Mouse (Mus musculus): Measurements from ENCODE around the gene Mapk9.

Gene Mapk9

DNA sequence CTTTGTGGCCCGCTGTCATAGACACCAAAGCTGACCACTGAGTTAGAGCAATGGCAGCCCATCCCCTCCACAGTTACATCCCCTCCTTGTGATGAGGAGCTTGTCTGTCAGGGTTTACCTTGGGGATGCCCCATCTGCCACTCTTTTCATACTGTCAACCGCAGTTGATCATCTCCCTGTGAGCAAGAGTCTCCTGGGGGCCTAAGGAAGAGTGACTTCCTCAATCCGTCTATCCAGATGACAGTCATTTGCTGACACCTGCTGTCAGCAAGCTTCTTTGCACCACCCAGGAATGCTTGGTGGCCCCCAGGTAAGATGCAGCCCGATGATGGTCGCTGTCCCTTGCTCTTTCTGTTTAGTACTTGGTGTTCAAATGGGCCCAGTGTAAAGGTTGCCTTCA lies 41.9 kb downstream of the Mapk9 start:
- in situ Hi-C loops (cut with MboI; ENCODE audit: low sequenced_read_pairs), result no loop called here

DNA sequence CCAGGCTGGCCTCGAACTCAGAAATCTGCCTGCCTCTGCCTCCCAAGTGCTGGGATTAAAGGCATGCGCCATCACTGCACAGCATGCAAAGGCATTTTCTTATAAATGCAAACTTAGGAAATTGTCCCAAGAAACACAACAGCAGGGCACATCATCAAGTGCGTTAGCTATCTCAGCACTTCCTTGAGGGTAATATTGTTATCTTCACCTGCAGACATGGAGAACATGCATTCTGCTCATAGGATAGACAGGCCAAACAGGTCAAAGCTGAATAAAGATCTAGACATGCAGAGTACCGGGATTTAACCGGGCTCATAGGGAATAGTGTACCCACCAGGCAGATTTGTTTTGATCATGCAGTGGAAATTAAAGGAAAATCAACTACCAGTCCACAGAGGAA lies 45.4 kb downstream of the Mapk9 start:
- in situ Hi-C loops (cut with MboI; ENCODE audit: low sequenced_read_pairs), result no loop called here

GRCm38 (mm10) chr11:49893806-49894205 lies 47.3 kb downstream of the Mapk9 start:
- in situ Hi-C loops (cut with MboI; ENCODE audit: low sequenced_read_pairs), result no loop called here

GRCm38 (mm10) chr11:49895966-49896590 lies 49.5 kb downstream of the Mapk9 start:
- in situ Hi-C loops (cut with MboI; ENCODE audit: low sequenced_read_pairs), result no loop called here

- in situ Hi-C loops (cut with MboI; ENCODE audit: low sequenced_read_pairs), result no loop called here
Observed at GRCm38 (mm10) chr11:49900043-49900442, 53.5 kb downstream of the Mapk9 start.

- in situ Hi-C loops (cut with MboI; ENCODE audit: low sequenced_read_pairs), result no loop called here
Observed at GRCm38 (mm10) chr11:49900962-49901658, 54.6 kb downstream of the Mapk9 start.

GRCm38 (mm10) chr11:49901659-49902458 lies 55.3 kb downstream of the Mapk9 start, which contains the start of gene Rasgef1c:
Gene Rasgef1c, plus strand, starts transcription at chr11:49901835.
- in situ Hi-C loops (cut with MboI; ENCODE audit: low sequenced_read_pairs), result no loop called here

DNA sequence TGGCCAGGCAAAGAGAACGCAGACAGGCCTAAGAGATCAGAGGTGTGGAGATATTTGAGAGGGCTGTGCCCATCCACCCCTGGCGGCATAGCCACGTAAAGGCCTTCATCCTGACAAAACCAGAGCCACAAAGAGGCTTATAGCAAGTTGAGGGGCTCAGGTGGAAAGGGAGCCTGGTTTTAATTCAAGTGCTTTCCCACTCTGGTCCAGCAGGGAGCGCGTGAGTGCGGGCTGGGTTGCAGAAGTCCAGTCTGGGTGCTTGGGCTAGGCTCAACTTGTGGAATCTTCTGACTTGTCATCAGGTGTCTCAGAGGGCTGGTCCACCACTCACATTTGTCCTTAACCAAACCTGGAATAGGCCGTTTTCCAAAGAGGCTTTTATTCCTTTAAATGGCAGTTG lies 56.8 kb downstream of the Mapk9 start:
- in situ Hi-C loops (cut with MboI; ENCODE audit: low sequenced_read_pairs), result no loop called here

GRCm38 (mm10) chr11:49918521-49919180 lies 72.1 kb downstream of the Mapk9 start:
- in situ Hi-C loops (cut with MboI; ENCODE audit: low sequenced_read_pairs), result no loop called here

DNA sequence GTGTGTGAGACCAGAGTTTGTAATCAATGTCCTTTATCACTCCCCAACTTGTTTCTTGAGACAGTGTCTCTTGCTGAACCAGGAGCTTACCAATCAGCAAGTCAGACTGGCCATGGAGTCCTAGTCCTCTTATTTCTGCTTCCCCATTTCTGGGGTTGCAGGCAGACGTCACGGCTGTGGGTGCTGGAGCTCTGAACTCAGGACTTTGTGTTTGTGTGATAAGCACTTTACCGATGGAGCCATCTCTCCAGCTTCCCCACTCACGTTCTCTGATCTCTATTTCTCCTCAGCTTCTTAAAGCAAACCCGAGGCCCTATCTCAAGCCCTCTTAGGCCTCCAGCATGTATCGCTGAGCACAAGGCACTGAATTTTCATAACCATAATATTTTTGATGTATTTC lies 72.8 kb downstream of the Mapk9 start:
- in situ Hi-C loops (cut with MboI; ENCODE audit: low sequenced_read_pairs), result no loop called here

DNA sequence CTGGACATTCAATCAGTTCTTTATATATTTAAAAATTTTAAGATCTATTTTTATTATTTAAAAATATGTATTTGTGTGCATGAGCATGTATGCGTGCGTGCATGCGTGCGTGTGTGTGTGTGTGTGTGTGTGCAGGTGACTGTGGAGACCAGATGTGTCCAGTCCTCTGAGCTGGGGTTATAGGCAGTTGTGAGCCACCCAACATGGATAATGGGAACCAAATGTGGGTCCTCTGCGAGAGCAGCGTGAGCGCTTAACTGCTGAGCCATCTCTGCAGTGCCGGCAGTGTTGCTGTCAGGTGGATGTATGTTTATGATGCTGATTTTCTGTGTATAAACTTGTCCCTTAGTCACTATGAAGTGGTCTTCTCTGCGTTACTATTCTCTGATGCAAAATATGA lies 77.0 kb downstream of the Mapk9 start:
- in situ Hi-C loops (cut with MboI; ENCODE audit: low sequenced_read_pairs), result no loop called here

DNA sequence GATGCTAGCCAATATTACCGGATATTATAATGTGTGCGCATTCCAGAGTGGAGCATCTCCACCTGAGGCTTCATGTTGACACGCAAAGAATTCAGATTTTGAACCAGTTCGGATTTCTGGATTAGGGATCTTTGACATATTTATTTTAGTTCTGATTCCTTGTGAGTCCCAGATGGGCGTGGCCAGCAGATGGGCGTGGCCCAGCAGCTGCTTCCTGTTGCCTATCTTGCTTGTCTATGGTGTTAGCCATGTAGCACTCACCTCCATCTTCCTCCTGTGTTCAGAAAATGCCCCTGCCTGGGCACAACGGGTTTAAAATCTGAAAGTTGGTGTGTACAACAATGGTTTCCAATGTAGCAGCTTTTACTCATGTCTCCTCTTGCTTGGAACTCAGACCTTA lies 79.6 kb downstream of the Mapk9 start:
- in situ Hi-C loops (cut with MboI; ENCODE audit: low sequenced_read_pairs), result no loop called here

- in situ Hi-C loops (cut with MboI; ENCODE audit: low sequenced_read_pairs), result no loop called here
Observed at GRCm38 (mm10) chr11:49927169-49927568, 80.6 kb downstream of the Mapk9 start.

GRCm38 (mm10) chr11:49927670-49928069 lies 81.1 kb downstream of the Mapk9 start:
- in situ Hi-C loops (cut with MboI; ENCODE audit: low sequenced_read_pairs), result no loop called here

DNA sequence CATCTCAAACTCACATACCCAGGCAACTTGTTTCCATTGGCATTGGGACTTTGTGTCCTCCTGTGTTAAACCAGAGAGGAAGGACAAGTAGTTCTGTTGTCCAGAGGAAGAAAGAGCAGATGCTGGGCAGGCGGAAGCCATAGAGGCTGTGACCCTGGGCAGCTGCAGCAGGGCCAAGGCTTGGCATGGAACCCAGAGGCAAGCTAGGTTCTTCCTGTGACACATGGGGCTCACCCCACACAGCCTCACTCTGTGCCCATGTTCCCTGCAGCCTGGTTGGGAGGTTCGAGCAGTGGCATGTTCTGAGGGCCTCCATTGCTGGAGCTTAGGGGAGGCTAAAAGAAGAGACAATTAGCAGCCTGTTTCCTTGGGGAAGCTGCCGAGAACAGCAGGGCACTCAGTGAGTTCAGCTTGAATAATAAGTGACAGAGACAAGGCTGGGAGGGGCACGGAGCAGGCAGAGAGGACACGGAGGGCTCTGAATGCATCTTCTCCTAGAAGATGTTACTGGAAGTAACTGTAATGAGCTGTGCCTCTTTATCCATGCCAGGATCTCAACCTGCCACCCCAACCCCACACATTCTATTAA lies 84.6 kb downstream of the Mapk9 start:
- in situ Hi-C loops (cut with MboI; ENCODE audit: low sequenced_read_pairs), result no loop called here

- in situ Hi-C loops (cut with MboI; ENCODE audit: low sequenced_read_pairs), result no loop called here
Observed at GRCm38 (mm10) chr11:49931853-49932252, 85.3 kb downstream of the Mapk9 start.

GRCm38 (mm10) chr11:49933811-49934210 lies 87.3 kb downstream of the Mapk9 start:
- in situ Hi-C loops (cut with MboI; ENCODE audit: low sequenced_read_pairs), result no loop called here

GRCm38 (mm10) chr11:49934322-49934721 lies 87.8 kb downstream of the Mapk9 start:
- in situ Hi-C loops (cut with MboI; ENCODE audit: low sequenced_read_pairs), result no loop called here
